Mouse (Mus musculus) ES-Bruce4 (cell line): Measurements from ENCODE around the gene Tbc1d10c.

Experiments
- CTCF ChIP-seq: IDR thresholded peaks from one replicate; pipeline ENCODE4 v1.8.1; 2011; ENCODE audit warnings: low read depth, low read length
- POLR2A ChIP-seq: IDR thresholded peaks from one replicate; pipeline ENCODE4 v1.8.1; 2011; ENCODE audit warnings: low read length; ENCODE audit not compliant: insufficient read depth

DNA sequence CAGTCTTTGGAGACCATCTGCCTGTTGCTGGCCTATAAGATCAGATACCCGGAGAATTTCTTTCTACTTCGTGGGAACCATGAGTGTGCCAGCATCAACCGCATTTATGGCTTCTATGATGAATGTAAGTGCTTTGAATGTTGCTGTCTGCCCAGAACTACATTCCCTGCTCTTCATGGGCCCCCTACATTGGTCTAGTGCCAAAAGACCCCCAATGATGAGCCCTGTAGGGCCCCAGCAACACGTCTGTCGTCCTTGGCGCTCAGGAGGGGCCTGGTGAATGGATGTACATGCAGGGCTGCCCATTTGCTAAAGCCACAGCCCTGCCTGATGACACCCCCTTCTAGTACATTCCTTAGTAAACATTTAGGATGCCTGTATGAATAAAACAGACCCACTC, 2.0 kb upstream of the Tbc1d10c start:
- no peak for TF ChIP-seq POLR2A
- TF ChIP-seq CTCF, result no peak
